Mouse (Mus musculus) liver, embryonic 11.5 days (tissue): ENCODE data around the gene Egr4. TPM values are rescaled to one million over a fixed set of nuclear protein-coding genes. Genes with fewer than 3 reads are reported as not detected.

ENCODE experiments used
- ATAC-seq: fragments of 200-750 bp; cut with Nextera tagmentation; replicated peaks from 2 replicates; pipeline ENCODE4 v1.8.0; 2017; ENCODE audit warnings: moderate number of reproducible peaks, mild to moderate bottlenecking, moderate TSS enrichment, moderate library complexity; ENCODE audit not compliant: low FRiP score
- DNase-seq: peaks from one replicate; pipeline ENCODE4 v3.0.0-alpha.2; 2017; ENCODE audit warnings: low spot score
- H3K27ac ChIP-seq: fragments of 300-500 bp; sonication (generic); 2 replicates; pipeline ENCODE4 v1.5.1; 2014; ENCODE audit warnings: mild to moderate bottlenecking, low read depth, low read length, control low read depth
- H3K27me3 ChIP-seq: fragments of 300-500 bp; sonication (generic); replicated peaks from 2 replicates; pipeline ENCODE4 v1.6.1; 2014; ENCODE audit warnings: low read length, mixed read lengths; ENCODE audit not compliant: control insufficient read depth, insufficient read depth
- H3K36me3 ChIP-seq: fragments of 300-500 bp; sonication (generic); 2 replicates; pipeline ENCODE4 v1.6.1; 2014; ENCODE audit warnings: mild to moderate bottlenecking, low read length, moderate library complexity, mixed read lengths; ENCODE audit not compliant: control insufficient read depth, insufficient read depth
- H3K4me1 ChIP-seq: fragments of 300-500 bp; sonication (generic); replicated peaks from 2 replicates; pipeline ENCODE4 v1.6.1; 2014; ENCODE audit warnings: low read length, mixed read lengths; ENCODE audit not compliant: control insufficient read depth, insufficient read depth
- H3K4me2 ChIP-seq: fragments of 300-500 bp; sonication (generic); 2 replicates; pipeline ENCODE4 v1.6.1; 2014; ENCODE audit warnings: mild to moderate bottlenecking, control low read depth, moderate library complexity
- H3K4me3 ChIP-seq: fragments of 300-500 bp; sonication (generic); 2 replicates; pipeline ENCODE4 v1.5.1; 2014; ENCODE audit warnings: low read depth, low read length, control low read depth
- H3K9ac ChIP-seq: fragments of 300-500 bp; sonication (generic); 2 replicates; pipeline ENCODE4 v1.6.1; 2014; ENCODE audit warnings: low read depth, low read length, control low read depth
- H3K9me3 ChIP-seq: fragments of 300-500 bp; sonication (generic); 2 replicates; pipeline ENCODE4 v1.6.1; 2016; ENCODE audit warnings: low read length, inconsistent platforms, mixed read lengths; ENCODE audit not compliant: control insufficient read depth
- WGBS: fragments of 180-500 bp; shearing (Covaris S2); extraction: QIAGEN DNeasy Blood & Tissue Kit; methylation state at CpG from one replicate; pipeline ENCODE4 v1.1.7; 2014; 5-methylcytosine and 5-hydroxymethylcytosine counted together
- polyA plus RNA-seq: library from polyadenylated mRNA; unstranded; fragments of >200 nt; fragmentation: Nextera tagmentation; extraction: Ambion mirVana; gene quantifications from 2 replicates; pipeline ENCODE4 v1.2.1, GENCODE M21; 2014

Egr4 gene
- polyA plus RNA-seq, 1 experiment from 2014 or later, result not detected

GRCm38 (mm10) chr6:85485738-85486137 is 27.7 kb downstream of the Egr4 start:
- Histone ChIP-seq H3K27me3 (peaks cover 54% of the 10 kb centered on the region), H3K4me2 (no peak overlapping the region), H3K4me3 (no peak overlapping the region), H3K36me3 (no peaks in the 10 kb centered on the region), H3K4me1 (0 out of 2 replicates have a peak, but pooled peaks cover 3% of the 10 kb centered on the region), H3K9ac (no peak overlapping the region), H3K9me3 (no peaks in the 10 kb centered on the region), H3K27ac (no peak overlapping the region)
- whole genome bisulfite sequencing, result 82% methylated on average over 2 of the region's 2 CpGs
- ATAC-seq (no peak), DNase-seq (no peak)

DNA sequence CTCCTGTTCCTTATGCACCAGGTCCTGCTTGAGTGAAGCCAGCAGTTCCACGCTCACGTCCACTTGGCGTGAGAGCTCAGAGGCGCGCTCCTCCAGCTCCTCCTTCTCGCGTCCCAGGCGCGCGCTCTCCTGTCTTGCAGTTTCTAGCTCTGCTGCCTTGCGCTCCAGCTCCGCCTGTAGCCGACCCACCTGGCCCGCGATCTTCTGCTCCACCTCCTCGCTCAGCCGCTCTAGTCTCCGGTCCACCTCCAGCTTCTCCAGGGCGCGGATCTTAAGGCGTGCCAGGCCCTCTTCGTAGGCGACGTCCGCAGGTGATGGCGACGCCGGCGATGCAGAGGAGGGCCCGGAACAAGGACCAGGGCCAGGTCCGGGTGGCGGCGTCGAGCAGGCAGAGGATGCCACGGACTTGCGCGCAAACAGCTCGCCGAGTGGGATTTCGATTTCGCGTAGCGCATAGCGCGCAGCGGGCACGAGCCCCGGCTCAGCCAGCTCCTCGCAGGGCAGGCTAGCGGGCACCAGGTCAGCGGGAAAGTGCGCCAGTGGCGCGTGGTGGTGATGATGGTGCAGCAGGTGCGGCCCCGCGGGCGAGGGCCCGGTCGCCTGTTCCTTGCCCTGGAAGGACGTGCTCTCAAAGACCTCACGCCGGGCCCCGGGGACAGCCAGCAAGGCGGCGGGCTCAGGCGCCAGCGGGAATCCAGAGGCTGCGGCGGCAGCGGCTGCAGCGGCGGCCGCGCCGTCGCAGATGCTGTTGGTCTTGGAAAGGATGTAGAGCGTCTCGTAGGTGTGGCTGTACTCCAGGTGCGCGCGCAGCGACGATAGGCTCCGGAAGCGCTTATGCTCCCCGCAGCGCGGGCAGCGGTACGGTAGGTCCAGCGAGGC is 29.3 kb downstream of the Egr4 start:
- Histone ChIP-seq H3K27me3 (peaks cover 55% of the 10 kb centered on the region), H3K4me3 (peak overlapping the region; percentile 11), H3K9ac (no peak overlapping the region), H3K27ac (no peak overlapping the region), H3K4me2 (peak overlapping the region; percentile 45), H3K9me3 (no peaks in the 10 kb centered on the region), H3K4me1 (no peaks in the 10 kb centered on the region), H3K36me3 (no peaks in the 10 kb centered on the region)
- WGBS, result 7% methylated on average over 91 of the region's 92 CpGs
- ATAC-seq (no peak), DNase-seq (no peak)

- Histone ChIP-seq H3K4me2 (no peak overlapping the region), H3K4me1 (no peaks in the 10 kb centered on the region), H3K4me3 (no peak overlapping the region), H3K9ac (no peak overlapping the region), H3K9me3 (no peaks in the 10 kb centered on the region), H3K27me3 (peaks cover 60% of the 10 kb centered on the region), H3K27ac (no peak overlapping the region), H3K36me3 (no peaks in the 10 kb centered on the region)
- DNase-seq (no peak), ATAC-seq (no peak)
- 65% methylated on average over 16 of the region's 16 CpGs for WGBS
Observed at GRCm38 (mm10) chr6:85480685-85481084, 32.7 kb downstream of the Egr4 start.

- WGBS, result 71% methylated on average over 5 of the region's 5 CpGs
- no peak for DNase-seq
- H3K27me3 ChIP-seq, result peaks cover 53% of the 10 kb centered on the region
Observed at GRCm38 (mm10) chr6:85479979-85480378, 33.4 kb downstream of the Egr4 start.

DNA sequence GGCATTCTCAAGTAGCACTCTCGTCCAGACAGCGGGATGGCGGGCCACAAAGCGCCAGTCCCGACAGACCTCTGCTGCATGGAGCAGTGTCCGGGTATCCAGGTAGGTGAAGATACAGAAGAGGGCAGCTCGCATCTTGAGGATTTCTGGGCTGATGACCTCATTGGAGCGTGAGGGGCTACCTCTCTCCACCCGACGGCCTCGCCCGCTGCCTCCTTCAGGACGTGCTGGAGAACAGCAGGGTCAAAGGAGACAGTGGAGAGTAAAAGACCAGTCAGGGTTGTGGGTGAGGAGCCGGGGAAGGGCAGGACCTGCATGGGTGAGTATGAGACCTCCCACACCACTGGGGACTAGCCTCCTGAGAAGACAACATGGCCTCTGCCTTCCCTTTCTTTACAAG is 35.0 kb downstream of the Egr4 start:
- Histone ChIP-seq H3K36me3 (no peaks in the 10 kb centered on the region), H3K27ac (no peak overlapping the region)
- no peak for ATAC-seq

More at GRCm38 (mm10) chr6:85479979-85480378, 33.4 kb downstream of the Egr4 start:
- no peaks in the 10 kb centered on the region for H3K36me3 ChIP-seq
- H3K9ac ChIP-seq, result no peak overlapping the region
- H3K4me3 ChIP-seq, result no peak overlapping the region
- no peak overlapping the region for H3K4me2 ChIP-seq
- no peak overlapping the region for H3K27ac ChIP-seq
- no peaks in the 10 kb centered on the region for H3K9me3 ChIP-seq
- no peak for ATAC-seq
- H3K4me1 ChIP-seq, result no peaks in the 10 kb centered on the region

DNA sequence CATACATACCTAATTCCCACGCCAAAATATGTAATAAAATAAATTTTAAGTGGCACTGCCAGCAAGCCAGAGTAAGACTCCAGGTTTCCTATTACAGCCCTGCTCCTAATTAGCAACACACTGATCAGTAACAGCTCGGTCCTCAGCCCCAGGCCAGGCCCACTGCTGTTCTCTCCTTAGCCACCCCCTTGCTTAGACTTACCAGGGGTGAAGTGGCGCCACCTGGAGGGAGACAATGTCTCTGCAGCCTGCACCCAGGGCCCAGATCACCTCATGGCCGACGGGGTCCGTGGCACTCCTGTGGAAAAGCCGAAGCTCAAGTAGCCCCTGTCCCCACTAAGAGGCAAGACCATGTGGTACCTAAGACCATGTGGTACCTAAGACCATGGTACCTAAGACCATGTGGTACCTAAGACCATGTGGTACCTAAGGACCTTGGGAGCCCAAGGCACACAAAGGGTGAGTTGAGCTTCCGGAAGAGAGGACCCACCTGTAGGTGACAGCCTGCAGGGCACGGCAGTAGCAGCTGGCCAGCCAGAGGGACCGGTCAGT is 35.9 kb downstream of the Egr4 start:
- DNase-seq (no peak), ATAC-seq (no peak)
- H3K4me2 ChIP-seq, result no peak overlapping the region
- no peak overlapping the region for H3K4me3 ChIP-seq
- H3K36me3 ChIP-seq, result no peaks in the 10 kb centered on the region
- H3K9ac ChIP-seq, result no peak overlapping the region
- peaks cover 32% of the 10 kb centered on the region for H3K27me3 ChIP-seq
- no peaks in the 10 kb centered on the region for H3K4me1 ChIP-seq
- 29% methylated on average over 10 of the region's 10 CpGs for WGBS
- no peaks in the 10 kb centered on the region for H3K9me3 ChIP-seq
- H3K27ac ChIP-seq, result no peak overlapping the region

More for the DNA sequence above, 35.0 kb downstream of the Egr4 start:
- Histone ChIP-seq H3K9me3 (no peaks in the 10 kb centered on the region), H3K27me3 (peaks cover 37% of the 10 kb centered on the region), H3K9ac (no peak overlapping the region), H3K4me3 (no peak overlapping the region), H3K4me2 (no peak overlapping the region), H3K4me1 (no peaks in the 10 kb centered on the region)
- WGBS, result 34% methylated on average over 14 of the region's 14 CpGs
- DNase-seq, result no peak

- H3K4me2 ChIP-seq, result no peak overlapping the region
- H3K4me3 ChIP-seq, result no peak overlapping the region
- WGBS, result 73% methylated on average over 3 of the region's 3 CpGs
- H3K9ac ChIP-seq, result no peak overlapping the region
- DNase-seq (no peak), ATAC-seq (no peak)
- no peaks in the 10 kb centered on the region for H3K9me3 ChIP-seq
- H3K4me1 ChIP-seq, result no peaks in the 10 kb centered on the region
- H3K27me3 ChIP-seq, result peaks cover 17% of the 10 kb centered on the region
- H3K36me3 ChIP-seq, result no peaks in the 10 kb centered on the region
- no peak overlapping the region for H3K27ac ChIP-seq
Observed at GRCm38 (mm10) chr6:85475581-85475980, 37.8 kb downstream of the Egr4 start.

DNA sequence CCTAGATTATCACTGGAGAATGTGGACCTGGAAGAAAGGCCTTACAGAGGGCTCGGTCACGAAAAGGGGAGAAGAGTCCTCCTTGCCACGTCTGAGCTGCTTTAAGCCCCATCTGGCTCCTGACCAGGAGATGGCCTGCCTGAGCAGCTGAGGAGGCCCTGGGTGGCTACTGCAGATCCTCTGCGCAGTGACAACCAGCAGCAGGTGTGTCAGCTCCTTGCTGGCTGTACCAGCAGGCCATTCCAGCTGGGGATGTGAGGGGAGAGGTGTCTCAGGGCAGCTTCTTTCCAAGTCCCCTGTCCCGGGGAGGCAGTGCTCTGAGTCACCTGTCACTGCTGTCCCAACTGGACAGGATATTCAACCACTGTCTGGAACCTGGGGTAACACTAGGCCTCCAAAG is 40.8 kb downstream of the Egr4 start:
- Histone ChIP-seq H3K36me3 (peaks cover 15% of the 10 kb centered on the region), H3K4me3 (no peak overlapping the region), H3K9ac (no peak overlapping the region), H3K4me2 (no peak overlapping the region), H3K4me1 (no peaks in the 10 kb centered on the region), H3K27ac (no peak overlapping the region), H3K27me3 (peaks cover 5% of the 10 kb centered on the region), H3K9me3 (no peaks in the 10 kb centered on the region)
- ATAC-seq (no peak), DNase-seq (no peak)
- WGBS, result 54% methylated on average over 5 of the region's 5 CpGs

DNA sequence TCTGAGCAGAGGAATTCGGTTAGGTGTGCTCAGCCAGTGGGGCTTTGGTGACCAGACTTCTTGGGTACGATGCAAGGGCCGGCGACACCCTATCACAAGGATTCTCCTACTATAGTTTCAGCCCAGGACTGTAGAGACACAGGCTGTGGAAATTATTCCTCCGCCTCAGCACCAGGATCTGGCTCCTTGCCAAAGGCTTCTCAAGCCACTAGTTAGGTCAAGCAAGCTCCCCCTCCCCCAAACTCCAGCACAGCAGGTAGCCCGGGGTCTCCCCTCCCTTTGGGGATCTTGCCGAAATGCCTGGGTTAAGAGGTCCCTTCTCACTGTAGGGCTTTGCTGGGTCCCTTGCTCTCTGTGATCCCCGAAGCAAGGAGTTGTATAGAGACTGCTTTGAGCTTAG is 41.4 kb downstream of the Egr4 start:
- Histone ChIP-seq H3K9ac (no peak overlapping the region), H3K36me3 (peaks cover 21% of the 10 kb centered on the region), H3K4me3 (no peak overlapping the region), H3K27me3 (peaks cover 2% of the 10 kb centered on the region; the same call in 1 of the 2 replicates), H3K4me1 (no peaks in the 10 kb centered on the region), H3K27ac (no peak overlapping the region), H3K4me2 (no peak overlapping the region), H3K9me3 (no peaks in the 10 kb centered on the region)
- DNase-seq (no peak), ATAC-seq (no peak)
- WGBS, result 69% methylated on average over 8 of the region's 8 CpGs
